Mouse (Mus musculus): ENCODE measurements around the gene BC107364. TPM values are rescaled to one million over a fixed set of nuclear protein-coding genes. Genes with fewer than 3 reads are reported as not detected.
"Not testable (repeated sequence)": the region's sequence is repeated elsewhere in the genome, so short reads cannot be mapped to it uniquely, and the experiment has no call there.

The BC107364 gene
- total RNA-seq, 1 experiment from 2014 or later, result not detected

DNA sequence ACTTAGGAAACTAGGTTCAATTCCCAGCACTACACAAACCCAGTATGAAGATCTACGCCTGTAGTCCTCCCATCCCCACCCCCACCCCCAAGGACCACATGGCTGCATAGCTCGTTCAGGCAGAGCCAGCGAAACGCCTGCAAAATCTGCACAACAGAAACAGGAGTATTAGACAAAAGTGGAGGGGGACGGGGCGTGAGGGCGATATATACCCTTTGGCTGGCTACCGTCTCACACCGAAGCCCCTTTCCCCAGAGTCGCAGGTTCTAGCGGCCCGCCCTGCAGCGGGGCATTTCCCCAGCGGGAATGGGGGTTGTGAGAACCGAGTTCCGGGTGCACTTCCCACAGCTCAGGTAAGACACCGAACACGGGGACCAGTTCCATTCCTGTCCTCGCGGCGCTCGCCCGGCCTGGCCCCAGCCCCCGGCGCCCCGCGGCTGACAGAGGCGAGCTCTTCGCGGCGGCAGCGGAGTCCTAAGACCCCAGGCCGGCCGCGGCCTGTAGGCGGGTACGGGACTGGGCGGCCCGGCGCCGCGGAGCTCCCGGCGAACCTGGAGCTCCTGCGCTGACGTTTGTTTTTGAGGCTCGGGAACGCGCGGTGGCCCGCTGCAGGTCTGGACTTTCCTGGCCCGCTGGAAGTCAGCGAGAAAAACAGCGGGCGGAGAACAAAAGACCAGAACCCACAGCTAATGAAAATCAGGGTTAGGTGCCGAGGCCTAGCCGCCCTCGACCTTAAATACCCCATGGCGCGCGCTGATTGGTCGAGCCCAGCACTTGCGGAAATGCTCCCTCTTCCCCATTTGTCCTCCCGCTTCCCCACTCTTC is 37.8 kb downstream of the BC107364 start:
- peak; percentile 79 for DNase-seq

DNA sequence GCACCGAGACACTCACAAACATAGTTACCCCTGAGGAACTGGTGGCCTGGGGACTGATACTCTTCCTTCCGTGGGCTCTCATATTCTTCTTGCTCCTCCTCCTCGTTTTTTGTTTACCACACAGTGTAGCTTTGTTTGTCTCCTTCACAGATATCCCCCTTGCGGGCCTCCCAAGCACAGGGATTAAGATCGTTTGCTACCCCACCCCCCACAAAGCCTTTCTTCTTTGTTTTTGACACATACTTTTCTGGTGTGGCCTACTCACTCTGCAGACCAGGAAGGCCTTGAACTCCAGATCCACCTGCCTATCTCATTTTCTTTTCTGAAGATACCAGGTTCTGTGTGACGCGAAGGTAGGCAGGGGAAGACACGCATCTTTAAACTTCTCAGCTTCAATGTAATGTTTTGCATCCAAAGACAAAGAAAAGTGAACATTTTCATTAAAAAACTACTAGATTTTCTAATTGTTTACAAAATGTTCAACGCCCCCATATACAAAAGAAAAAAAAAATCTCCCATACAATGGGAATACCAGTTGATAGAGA is 38.5 kb downstream of the BC107364 start:
- DNase-seq, result no peak

DNA sequence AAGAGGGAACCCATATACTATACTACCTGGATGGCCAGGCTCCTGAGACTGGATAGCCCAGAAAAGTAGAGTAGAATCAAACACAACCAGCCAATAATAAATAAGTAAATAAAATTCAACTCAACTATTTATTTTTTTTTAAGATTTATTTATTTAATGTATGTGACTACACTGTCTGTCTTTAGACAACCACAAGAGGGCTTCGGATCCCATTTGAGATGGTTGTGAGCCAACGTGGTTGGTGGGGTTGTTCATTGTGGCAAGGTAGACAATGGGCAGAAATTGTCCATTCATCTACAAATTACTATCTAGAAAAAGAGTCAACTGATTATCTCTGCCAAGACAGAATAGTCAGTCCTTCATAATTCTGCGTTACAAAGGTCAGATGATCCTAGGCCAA is 40.3 kb downstream of the BC107364 start:
- no peak for DNase-seq

DNA sequence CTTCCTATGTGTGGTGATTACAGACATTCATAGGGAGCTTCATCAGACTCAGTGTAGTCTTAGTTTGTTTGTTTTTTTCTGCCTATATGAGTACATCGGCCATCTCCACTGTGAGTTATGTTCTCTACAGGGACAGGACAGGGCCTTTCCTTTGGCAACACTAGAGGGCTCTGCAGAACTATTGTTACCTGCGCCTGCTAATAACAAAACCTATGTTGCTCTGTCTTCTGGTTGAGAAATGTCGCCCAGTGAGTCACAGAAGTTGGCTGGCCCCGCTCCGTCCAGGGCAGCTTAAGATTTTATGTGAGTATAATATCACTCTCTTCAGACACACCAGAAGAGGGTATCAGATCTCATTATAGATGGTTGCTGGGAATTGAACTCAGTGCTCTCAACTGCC is 41.1 kb downstream of the BC107364 start:
- peak; percentile 36 for DNase-seq

DNA sequence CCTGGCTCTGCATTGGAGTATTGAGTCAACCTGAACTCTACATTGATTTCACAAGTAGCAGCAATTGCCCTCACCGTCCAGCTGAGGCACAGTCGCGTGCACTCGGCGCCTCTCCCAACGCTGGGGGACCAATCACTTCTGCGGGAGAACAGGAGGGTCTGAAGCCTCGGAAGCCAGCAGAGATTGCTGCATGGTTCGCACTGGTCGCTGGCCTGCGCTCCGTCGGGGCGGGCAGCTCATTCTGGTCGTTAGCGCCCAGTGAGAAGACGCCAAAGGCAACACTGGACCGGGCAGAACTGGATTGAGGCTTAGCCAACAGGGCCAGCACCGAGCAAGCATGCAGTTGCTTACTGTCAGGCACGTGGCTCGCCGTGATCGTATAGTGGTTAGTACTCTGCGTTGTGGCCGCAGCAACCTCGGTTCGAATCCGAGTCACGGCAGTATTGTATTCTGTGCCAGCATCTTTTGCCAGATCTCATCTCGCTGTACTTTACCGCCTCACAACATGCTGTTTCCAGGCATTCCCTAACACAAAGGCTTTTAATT is 42.3 kb downstream of the BC107364 start:
- no peak for DNase-seq

DNA sequence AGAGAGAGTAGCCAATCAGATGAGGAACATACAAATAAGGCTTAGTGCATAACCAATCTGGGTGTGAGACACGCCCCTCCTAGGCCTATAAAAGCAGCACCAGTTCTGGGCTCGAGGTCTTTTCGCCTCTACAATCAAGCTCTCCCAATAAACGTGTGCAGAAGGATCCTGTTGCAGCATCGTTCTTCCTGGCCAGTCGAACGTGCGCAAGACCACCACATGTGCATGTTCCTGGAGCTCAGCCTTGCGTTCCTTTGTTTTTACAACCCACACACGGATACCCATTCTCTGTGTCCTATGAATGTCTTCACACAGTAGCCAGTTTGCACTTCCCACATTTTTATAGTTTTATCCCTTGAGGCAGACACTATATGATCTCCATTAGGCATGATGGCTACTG is 44.0 kb downstream of the BC107364 start:
- DNase-seq, result not testable (repeated sequence)

DNA sequence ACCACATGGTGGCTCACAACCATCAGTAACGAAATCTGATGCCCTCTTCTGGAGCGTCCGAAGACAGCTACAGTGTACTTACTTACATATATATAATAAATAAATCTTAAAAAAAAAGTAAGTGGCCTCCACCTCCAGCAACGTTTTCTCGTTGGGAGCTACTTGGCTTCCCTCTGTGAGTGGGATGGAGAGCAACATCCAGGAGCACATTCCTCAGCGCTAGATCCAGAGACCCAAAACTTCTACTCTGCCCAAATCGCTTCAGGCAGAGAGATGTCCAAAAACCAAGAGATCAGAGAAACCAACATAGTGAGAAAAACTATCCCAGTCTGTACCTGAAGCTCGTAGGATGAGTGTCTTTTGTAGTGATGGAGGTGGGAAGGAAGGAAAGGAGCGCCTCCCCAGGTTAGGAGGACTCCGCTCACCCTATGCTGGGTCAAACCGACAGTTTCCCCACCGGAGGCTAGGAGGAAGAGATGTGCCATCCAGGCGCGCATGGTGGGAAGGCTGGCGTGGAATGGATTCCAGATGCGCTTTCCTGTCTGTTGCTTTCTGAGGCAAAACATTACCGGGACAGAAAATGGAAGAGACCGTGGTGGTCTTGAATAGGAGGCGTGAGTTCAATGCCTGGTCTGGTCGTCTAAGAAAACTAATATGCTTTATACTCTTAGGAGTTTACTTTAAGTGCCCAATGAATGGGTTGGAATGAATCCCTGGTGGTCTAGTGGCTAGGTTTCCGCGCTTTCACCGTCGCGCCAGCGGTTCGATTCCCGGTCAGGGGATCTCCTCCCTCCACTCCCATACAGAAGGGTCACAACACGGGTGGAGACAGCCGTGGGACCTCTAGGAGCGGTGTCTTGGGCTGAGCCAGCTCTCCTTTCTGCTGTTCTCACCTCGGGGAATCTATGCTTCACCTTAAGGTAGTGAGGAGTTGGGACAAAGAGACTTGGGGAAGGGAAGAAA is 46.3 kb downstream of the BC107364 start:
- no peak for DNase-seq

DNA sequence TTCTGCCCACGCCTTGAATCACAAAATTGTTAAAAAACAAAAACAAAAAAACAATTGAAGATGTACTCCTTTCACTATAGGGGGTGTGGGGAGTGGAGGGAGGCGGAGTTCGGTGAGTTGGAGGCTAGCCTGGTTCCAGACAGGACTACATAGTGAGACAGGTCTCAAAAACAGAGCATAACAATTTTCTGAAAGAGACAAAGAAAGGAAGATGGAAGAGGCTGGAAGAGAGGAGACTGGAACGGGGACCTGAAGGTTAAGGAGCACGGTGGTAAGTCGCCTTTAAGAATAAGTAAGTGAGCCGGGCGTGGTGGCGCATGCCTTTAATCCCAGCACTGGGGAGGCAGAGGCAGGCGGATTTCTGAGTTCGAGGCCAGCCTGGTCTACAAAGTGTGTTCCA is 47.1 kb downstream of the BC107364 start:
- DNase-seq, result no peak

DNA sequence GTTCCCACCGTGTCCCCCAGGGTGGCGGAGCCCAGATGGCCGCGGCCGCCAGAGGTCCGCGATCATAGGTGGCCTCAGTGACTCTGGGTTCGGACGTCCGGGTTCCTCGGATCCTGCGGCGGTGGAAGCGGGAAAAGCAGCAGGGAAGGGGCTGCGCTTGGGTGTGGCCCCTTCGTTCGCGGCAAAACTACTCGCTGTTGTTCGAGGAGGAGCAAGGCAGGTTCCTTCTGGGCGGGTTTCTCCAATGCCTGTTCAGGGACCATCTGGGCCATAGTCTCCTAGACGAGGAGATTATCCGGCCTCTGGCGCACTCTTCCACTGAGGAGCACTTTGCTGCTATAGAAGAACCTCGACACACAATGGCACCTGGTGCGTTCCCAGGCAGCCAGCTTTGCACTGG is 47.7 kb downstream of the BC107364 start:
- DNase-seq, result no peak

DNA sequence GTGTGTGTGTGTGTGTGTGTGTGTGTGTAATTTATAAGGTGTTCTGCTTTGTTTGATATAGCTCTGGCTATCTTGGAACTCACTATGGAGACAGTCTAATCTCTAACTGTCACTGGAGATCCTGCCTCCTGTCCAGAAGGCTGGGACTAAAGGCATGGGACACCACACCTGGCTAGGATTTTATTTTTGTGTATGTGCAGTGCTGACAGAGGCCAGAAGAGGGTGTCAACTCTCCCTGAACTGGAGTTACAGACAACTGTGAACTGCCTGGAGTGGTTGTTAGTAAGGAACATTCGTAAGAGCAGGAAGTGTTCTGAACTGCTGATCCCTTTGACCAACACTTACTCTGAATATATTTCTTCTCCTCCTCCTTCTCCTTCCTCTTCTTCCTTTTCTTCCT is 49.1 kb downstream of the BC107364 start:
- no peak for DNase-seq

DNA sequence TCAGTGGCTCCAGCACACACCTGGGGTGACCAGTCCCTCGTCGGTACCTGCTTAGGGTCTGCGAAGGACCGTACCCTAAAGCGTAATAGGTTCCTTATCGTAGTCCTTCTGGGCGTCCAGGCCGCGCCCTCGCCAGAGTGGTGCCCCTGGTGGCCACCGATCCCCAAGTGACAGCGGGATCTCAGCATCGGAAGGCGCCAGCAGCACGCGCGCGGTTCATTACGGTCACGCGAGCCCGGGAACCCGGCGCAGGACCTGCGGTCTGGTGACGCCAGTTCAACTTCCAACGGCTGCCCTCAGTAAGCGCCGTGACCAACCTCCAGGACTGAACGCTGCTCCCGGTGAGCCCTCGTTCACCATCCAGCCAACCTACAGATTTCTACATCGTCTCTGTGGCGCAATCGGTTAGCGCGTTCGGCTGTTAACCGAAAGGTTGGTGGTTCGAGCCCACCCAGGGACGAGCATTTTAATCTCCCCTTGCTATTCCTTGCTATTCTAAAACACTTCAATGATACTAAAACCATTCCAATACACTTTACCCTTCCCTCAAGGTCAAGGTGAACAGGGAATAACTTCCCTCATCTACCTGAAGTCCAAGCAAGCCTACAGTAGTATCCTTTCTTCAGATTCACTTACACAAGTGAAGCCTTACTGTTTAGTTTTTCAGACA is 50.1 kb downstream of the BC107364 start:
- peak; percentile 5 for DNase-seq

DNA sequence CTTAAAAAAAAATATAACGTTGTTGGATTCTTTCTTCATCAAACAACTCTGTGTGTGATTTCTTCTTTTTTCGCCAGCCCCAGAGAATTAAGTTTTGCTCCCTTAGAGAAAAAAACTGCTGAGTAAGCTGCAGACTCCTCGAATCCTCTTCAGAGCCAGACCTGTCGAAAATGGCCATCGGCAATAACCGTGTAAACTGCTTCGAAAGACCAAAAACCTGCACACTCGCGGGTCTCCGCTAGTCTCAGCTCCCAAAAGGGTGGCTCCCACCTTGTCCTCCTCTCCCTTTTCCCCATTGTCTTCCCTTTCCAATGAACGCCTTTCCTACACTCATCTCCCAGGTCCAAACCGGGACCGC is 50.7 kb downstream of the BC107364 start:
- no peak for DNase-seq

DNA sequence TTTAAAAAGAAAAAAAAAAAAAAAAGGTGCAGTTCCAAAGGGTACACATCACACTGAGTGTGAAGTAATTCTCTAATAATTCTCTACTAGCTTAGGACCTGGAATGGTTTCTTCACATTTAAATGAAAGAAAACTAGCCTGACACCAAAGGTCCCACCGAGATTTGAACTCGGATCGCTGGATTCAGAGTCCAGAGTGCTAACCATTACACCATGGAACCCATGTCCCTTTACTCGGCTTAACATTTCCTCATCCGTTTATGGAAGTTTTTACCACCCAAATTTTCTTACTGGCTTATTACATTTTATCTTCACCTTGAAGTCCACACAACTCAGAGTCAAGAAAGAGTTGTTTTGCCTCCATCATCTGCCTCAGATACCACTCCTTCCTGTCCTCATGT is 53.2 kb downstream of the BC107364 start:
- no peak for DNase-seq

DNA sequence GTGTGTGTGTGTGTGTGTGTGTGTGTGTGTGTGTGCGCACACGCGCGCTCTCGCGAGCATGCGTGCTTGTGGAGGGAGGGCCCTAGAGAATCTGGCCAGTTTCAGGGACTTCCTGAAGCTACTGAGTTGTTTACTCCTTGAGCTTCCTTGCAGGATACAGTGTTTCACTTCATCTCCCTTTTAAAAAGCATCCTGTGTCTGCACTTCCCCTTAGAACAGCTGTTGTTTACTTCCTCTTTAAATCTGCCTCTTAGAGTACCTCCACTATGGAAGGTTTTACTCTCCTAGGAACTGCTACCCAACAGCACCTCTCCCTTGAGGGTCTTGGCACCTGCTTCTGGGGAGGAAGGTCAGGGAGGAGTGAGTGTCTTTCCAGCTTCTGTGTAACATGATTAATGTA is 55.2 kb downstream of the BC107364 start:
- DNase-seq, result no peak

DNA sequence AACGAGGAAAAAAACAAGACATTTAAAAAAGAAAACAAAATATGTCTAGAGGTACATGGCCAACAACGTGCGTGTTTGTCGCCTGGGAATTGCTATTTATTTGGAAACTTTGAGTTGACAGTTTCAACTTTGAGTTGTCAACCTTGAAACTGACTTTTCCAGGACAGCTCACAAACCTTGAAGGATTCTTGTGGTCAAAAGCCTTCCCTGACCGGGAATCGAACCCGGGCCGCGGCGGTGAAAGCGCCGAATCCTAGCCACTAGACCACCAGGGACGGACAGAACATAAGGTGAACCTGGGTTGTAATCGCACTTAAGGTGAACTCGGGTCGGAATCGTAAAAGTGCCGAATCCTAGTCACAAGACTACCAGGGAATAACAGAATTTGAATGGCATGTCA is 64.9 kb downstream of the BC107364 start:
- not testable (repeated sequence) for DNase-seq

Other genes with a start within 250 kb of the BC107364 start
- 39.3 and 42.4 TPM in 2 replicates for gene Bola1, start 232.6 kb downstream of the BC107364 start, total RNA-seq (2021)
- gene Hist2h2ab, start 232.4 kb downstream of the BC107364 start, total RNA-seq (2021), result 7.7 and 10.9 TPM in 2 replicates
- gene Hist2h2ac, start 231.4 kb downstream of the BC107364 start, total RNA-seq (2021), result 62.8 and 86.8 TPM in 2 replicates
- gene Hist2h2be, start 231.2 kb downstream of the BC107364 start, total RNA-seq (2021), result 19.4 and 21.7 TPM in 2 replicates
- 37.2 and 60.7 TPM in 2 replicates for gene Hist2h3c2, start 213.2 kb downstream of the BC107364 start, total RNA-seq (2021)
- 555 and 742 TPM in 2 replicates for gene Hist2h2aa2, start 212.0 kb downstream of the BC107364 start, total RNA-seq (2021)
- 17.4 TPM in 1 of 2 replicates, not detected in the other for gene Hist2h2aa1, start 206.8 kb downstream of the BC107364 start, total RNA-seq (2021)
- gene Hist2h3c1, start 205.6 kb downstream of the BC107364 start, total RNA-seq (2021), result 1.9 TPM in 1 of 2 replicates, not detected in the other
- gene Hist2h4, start 189.0 kb downstream of the BC107364 start, total RNA-seq (2021), result 30.2 and 32.3 TPM in 2 replicates
- 114 and 165 TPM in 2 replicates for gene Hist2h3b, start 183.7 kb downstream of the BC107364 start, total RNA-seq (2021)
- 138 and 170 TPM in 2 replicates for gene Hist2h2bb, start 182.6 kb downstream of the BC107364 start, total RNA-seq (2021)
- 1.0 and 1.4 TPM in 2 replicates for gene Fcgr1, start 158.3 kb downstream of the BC107364 start, total RNA-seq (2021)
- gene Hfe2, start 72.9 kb upstream of the BC107364 start, total RNA-seq (2021), result not detected in 2 replicates
- gene Txnip, start 105.7 kb upstream of the BC107364 start, total RNA-seq (2021), result 421 and 586 TPM in 2 replicates
- not detected in 2 replicates for gene Gm16253, start 124.7 kb upstream of the BC107364 start, total RNA-seq (2021)
- gene Polr3gl, start 141.9 kb upstream of the BC107364 start, total RNA-seq (2021), result 37.7 and 44.9 TPM in 2 replicates
- 0.71 and 0.97 TPM in 2 replicates for gene Ankrd34a, start 144.3 kb upstream of the BC107364 start, total RNA-seq (2021)
- gene Lix1l, start 148.8 kb upstream of the BC107364 start, total RNA-seq (2021), result 32.9 and 50.0 TPM in 2 replicates
- 72.9 and 97.5 TPM in 2 replicates for gene Rbm8a, start 177.6 kb upstream of the BC107364 start, total RNA-seq (2021)
- 41.6 and 58.7 TPM in 2 replicates for gene Pex11b, start 183.1 kb upstream of the BC107364 start, total RNA-seq (2021)
- gene Gm42957, start 183.2 kb upstream of the BC107364 start, total RNA-seq (2021), result 0.55 and 0.71 TPM in 2 replicates
- gene Itga10, start 193.3 kb upstream of the BC107364 start, total RNA-seq (2021), result 1.9 and 2.0 TPM in 2 replicates
- 2.3 and 3.2 TPM in 2 replicates for gene Ankrd35, start 217.8 kb upstream of the BC107364 start, total RNA-seq (2021)
- gene Pias3, start 244.1 kb upstream of the BC107364 start, total RNA-seq (2021), result 27.6 and 33.1 TPM in 2 replicates

Data from adrenal gland, postnatal 25 days (tissue).